ENCODE assay signal across 10 mouse cellular contexts in genomic region chr11:107994487-107994886, GRCm38 (mm10).
A peak's percentile ranks its signal among the peaks of the same experiment; 100 is the strongest.
DNase-seq lines count a peak whose midpoint lies in the region; ATAC-seq lines count a peak whose summit lies in the region.
"Had no signal": no experiment of that assay in that cellular context is flagged by ENCODE, and none has a peak within 500 bp of the region (broad histone marks: within the 10 kb centered on the region; RNA-seq: fewer than 3 reads in every experiment).

No protein-coding gene starts in this region.

- H3K36me3 ChIP-seq in liver, embryonic 12.5 days, result no peaks in the 10 kb centered on the region

- no peak overlapping the region for H3K27ac ChIP-seq in liver, embryonic 12.5 days

- H3K4me2 ChIP-seq in liver, embryonic 12.5 days, result no peak overlapping the region

- no peaks in the 10 kb centered on the region for H3K9me3 ChIP-seq in liver, embryonic 12.5 days (replicated peaks)

- 54% methylated on average over 6 of the region's 6 CpGs for WGBS in liver, embryonic 12.5 days (ENCODE audit: insufficient replicate concordance)

- intact Hi-C loops in heart, postnatal 14 days (cut with DNase I), result loop anchor here (1.0 to 5.0 kb wide), 2 partner anchors 130 to 362 kb away; no protein-coding TSS in a partner anchor
- intact Hi-C loops in left cerebral cortex, postnatal 25 days (cut with DNase I), result loop anchor here (5.0 kb wide), 1 partner anchor 367 kb away; no protein-coding TSS in a partner anchor

- H3K4me3 ChIP-seq in liver, embryonic 12.5 days, result no peak overlapping the region
- H3K4me3 ChIP-seq: erythroblast, embryonic 14.5 days; myocyte had no signal

- no peak for ATAC-seq in liver, embryonic 12.5 days

- peaks cover 42% of the 10 kb centered on the region for H3K4me1 ChIP-seq in liver, embryonic 12.5 days

- H3K27me3 ChIP-seq in liver, embryonic 12.5 days (replicated peaks), result no peaks in the 10 kb centered on the region

- DNase-seq in liver, result peak; percentile 55
- peak; percentile 30 for DNase-seq in adrenal gland, adult 8-10 months
- DNase-seq in embryo, embryonic 10.5 days (ENCODE audit: low spot score), result peak; percentile 87
- DNase-seq in heart, postnatal 14 days, result peak; percentile 16 to 45
- DNase-seq in left cerebral cortex, postnatal 25 days (ENCODE audit: low spot score in 2 of 2), result peak; percentile 73 to 82
- peak; percentile 27 for DNase-seq in ovary, postnatal 14 days (ENCODE audit: low spot score)
- DNase-seq in yolk sac, embryonic 10.5 days (ENCODE audit: low spot score), result peak; percentile 40

- H3K9ac ChIP-seq in liver, embryonic 12.5 days, result no peak overlapping the region

Comparison
In these comparisons a context has a peak if more than half of its experiments do, and no peak if none do; other contexts are left out.
1. DNase-seq: peak in every context shown above with its lines; median percentile 87 in embryo, embryonic 10.5 days; 78 in left cerebral cortex, postnatal 25 days; 55 in liver; 40 in yolk sac, embryonic 10.5 days; 30 in heart, postnatal 14 days; 30 in adrenal gland, adult 8-10 months; 27 in ovary, postnatal 14 days.